Mouse (Mus musculus): Measurements from ENCODE around the gene Samm50.

Samm50 gene

GRCm38 (mm10) chr15:84210941-84211340, 18.9 kb downstream of the Samm50 start:
- intact Hi-C loops (cut with DNase I) = loop anchor here (10.0 kb wide), 1 partner anchor 404 kb away; no protein-coding TSS in a partner anchor

- intact Hi-C loops (cut with DNase I) = loop anchor here (10.0 kb wide), 1 partner anchor 403 kb away; no protein-coding TSS in a partner anchor
Measured at GRCm38 (mm10) chr15:84211564-84211963, 19.5 kb downstream of the Samm50 start.

GRCm38 (mm10) chr15:84212031-84212755, 20.2 kb downstream of the Samm50 start:
- intact Hi-C loops (cut with DNase I) = loop anchor here (2.0 to 10.0 kb wide), 3 partner anchors 49 to 419 kb away; no protein-coding TSS in a partner anchor

GRCm38 (mm10) chr15:84212756-84213105, 20.7 kb downstream of the Samm50 start:
- intact Hi-C loops (cut with DNase I) = loop anchor here (2.0 to 10.0 kb wide), 3 partner anchors 48 to 418 kb away; no protein-coding TSS in a partner anchor

- intact Hi-C loops (cut with DNase I) = loop anchor here (2.0 to 10.0 kb wide), 3 partner anchors 48 to 418 kb away; no protein-coding TSS in a partner anchor
Measured at GRCm38 (mm10) chr15:84213162-84213739, 21.2 kb downstream of the Samm50 start.

- intact Hi-C loops (cut with DNase I) = loop anchor here (10.0 kb wide), 1 partner anchor 400 kb away; no protein-coding TSS in a partner anchor
Measured at GRCm38 (mm10) chr15:84214476-84214875, 22.4 kb downstream of the Samm50 start.

GRCm38 (mm10) chr15:84215273-84215672, 23.2 kb downstream of the Samm50 start:
- intact Hi-C loops (cut with DNase I) = loop anchor here (10.0 kb wide), 1 partner anchor 400 kb away; no protein-coding TSS in a partner anchor

GRCm38 (mm10) chr15:84216026-84216425, 24.0 kb downstream of the Samm50 start:
- intact Hi-C loops (cut with DNase I) = loop anchor here (10.0 kb wide), 1 partner anchor 399 kb away; no protein-coding TSS in a partner anchor

- intact Hi-C loops (cut with DNase I) = loop anchor here (10.0 kb wide), 1 partner anchor 398 kb away; no protein-coding TSS in a partner anchor
Measured at GRCm38 (mm10) chr15:84216461-84217084, 24.5 kb downstream of the Samm50 start.

GRCm38 (mm10) chr15:84217969-84218782, 26.1 kb downstream of the Samm50 start:
- intact Hi-C loops (cut with DNase I) = loop anchor here (10.0 kb wide), 1 partner anchor 397 kb away; no protein-coding TSS in a partner anchor

GRCm38 (mm10) chr15:84218783-84219271, 26.8 kb downstream of the Samm50 start:
- intact Hi-C loops (cut with DNase I) = loop anchor here (10.0 kb wide), 1 partner anchor 396 kb away; no protein-coding TSS in a partner anchor

GRCm38 (mm10) chr15:84221539-84221938, 29.5 kb downstream of the Samm50 start:
- intact Hi-C loops (cut with DNase I) = no loop called here

GRCm38 (mm10) chr15:84223423-84223822, 31.4 kb downstream of the Samm50 start:
- intact Hi-C loops (cut with DNase I) = no loop called here

GRCm38 (mm10) chr15:84224779-84225178, 32.7 kb downstream of the Samm50 start:
- intact Hi-C loops (cut with DNase I) = no loop called here

- intact Hi-C loops (cut with DNase I) = no loop called here
Measured at GRCm38 (mm10) chr15:84226918-84227317, 34.9 kb downstream of the Samm50 start.

GRCm38 (mm10) chr15:84230661-84231060, 38.6 kb downstream of the Samm50 start:
- intact Hi-C loops (cut with DNase I) = no loop called here

GRCm38 (mm10) chr15:84231113-84231712, 39.2 kb downstream of the Samm50 start:
- intact Hi-C loops (cut with DNase I) = no loop called here

- intact Hi-C loops (cut with DNase I) = no loop called here
Measured at GRCm38 (mm10) chr15:84231721-84232561, 39.9 kb downstream of the Samm50 start, which contains the start of gene Parvb. Gene Parvb, plus strand, starts transcription at chr15:84232043.

- intact Hi-C loops (cut with DNase I) = no loop called here
Measured at GRCm38 (mm10) chr15:84232609-84233008, 40.6 kb downstream of the Samm50 start.
